Mouse (Mus musculus) midbrain, postnatal 0 days (tissue): ENCODE data around the gene Rps3a1. TPM values are rescaled to one million over a fixed set of nuclear protein-coding genes. Genes with fewer than 3 reads are reported as not detected.

Experiments
- ATAC-seq: fragments of 200-750 bp; cut with Nextera tagmentation; 2 replicates; pipeline ENCODE4 v1.8.0; 2017; ENCODE audit warnings: moderate number of reproducible peaks, mild to moderate bottlenecking, moderate TSS enrichment, moderate library complexity; ENCODE audit not compliant: low FRiP score
- DNase-seq: peaks from one replicate; pipeline ENCODE4 v3.0.0-alpha.2; 2015; ENCODE audit warnings: low spot score
- H3K27ac ChIP-seq: fragments of 300-500 bp; sonication (generic); 2 replicates; pipeline ENCODE4 v1.5.1; 2014; ENCODE audit warnings: low read depth, mild to moderate bottlenecking, low read length, mixed read lengths
- H3K27me3 ChIP-seq: fragments of 300-500 bp; sonication (generic); 2 replicates; pipeline ENCODE4 v1.6.1; 2014; ENCODE audit warnings: low read length, control low read depth, mixed read lengths; ENCODE audit not compliant: insufficient read depth
- H3K36me3 ChIP-seq: fragments of 300-500 bp; sonication (generic); 2 replicates; pipeline ENCODE4 v1.6.1; 2014; ENCODE audit warnings: low read length, control low read depth, mixed read lengths; ENCODE audit not compliant: insufficient read depth
- H3K4me1 ChIP-seq: fragments of 300-500 bp; sonication (generic); 2 replicates; pipeline ENCODE4 v1.6.1; 2014; ENCODE audit warnings: mild to moderate bottlenecking, control low read depth, antibody characterized with exemption, low read length, mixed read lengths; ENCODE audit not compliant: insufficient read depth
- H3K4me2 ChIP-seq: fragments of 300-500 bp; sonication (generic); 2 replicates; pipeline ENCODE4 v1.6.1; 2014; ENCODE audit warnings: low read depth, mild to moderate bottlenecking, low read length, mixed read lengths; ENCODE audit not compliant: poor library complexity, severe bottlenecking
- H3K4me3 ChIP-seq: fragments of 300-500 bp; sonication (generic); 2 replicates; pipeline ENCODE4 v1.5.1; 2014; ENCODE audit warnings: low read depth, mild to moderate bottlenecking, low read length, moderate library complexity
- H3K9ac ChIP-seq: fragments of 300-500 bp; sonication (generic); replicated peaks from 2 replicates; pipeline ENCODE4 v1.6.1; 2014; ENCODE audit warnings: mild to moderate bottlenecking, low read length, moderate library complexity, mixed read lengths; ENCODE audit not compliant: poor library complexity, severe bottlenecking
- H3K9me3 ChIP-seq: fragments of 300-500 bp; sonication (generic); 2 replicates; pipeline ENCODE4 v1.6.1; 2016; ENCODE audit warnings: low read length, control low read depth
- CTCF ChIP-seq: IDR thresholded peaks from 2 replicates; pipeline ENCODE4 v1.5.1; 2016; ENCODE audit warnings: antibody characterized with exemption, mild to moderate bottlenecking
- WGBS: fragments of 180-500 bp; shearing (Covaris S2); extraction: QIAGEN DNeasy Blood & Tissue Kit; methylation state at CpG from one replicate; pipeline ENCODE4 v1.1.7; 2014; 5-methylcytosine and 5-hydroxymethylcytosine counted together
- polyA plus RNA-seq: library from polyadenylated mRNA; unstranded; fragments of >200 nt; fragmentation: Nextera tagmentation; extraction: Ambion mirVana; gene quantifications from 2 replicates; pipeline ENCODE4 v1.2.1, GENCODE M21; 2015
- total RNA-seq: library from RNA; depleted of rRNA; stranded (reverse); fragments of >200 nt; gene quantifications from 2 replicates; pipeline ENCODE4 v1.2.3, GENCODE M21; 2014; rRNA removed

Gene Rps3a1
- 418 and 476 TPM in 2 replicates for total RNA-seq
- polyA plus RNA-seq = 512 and 566 TPM in 2 replicates

DNA sequence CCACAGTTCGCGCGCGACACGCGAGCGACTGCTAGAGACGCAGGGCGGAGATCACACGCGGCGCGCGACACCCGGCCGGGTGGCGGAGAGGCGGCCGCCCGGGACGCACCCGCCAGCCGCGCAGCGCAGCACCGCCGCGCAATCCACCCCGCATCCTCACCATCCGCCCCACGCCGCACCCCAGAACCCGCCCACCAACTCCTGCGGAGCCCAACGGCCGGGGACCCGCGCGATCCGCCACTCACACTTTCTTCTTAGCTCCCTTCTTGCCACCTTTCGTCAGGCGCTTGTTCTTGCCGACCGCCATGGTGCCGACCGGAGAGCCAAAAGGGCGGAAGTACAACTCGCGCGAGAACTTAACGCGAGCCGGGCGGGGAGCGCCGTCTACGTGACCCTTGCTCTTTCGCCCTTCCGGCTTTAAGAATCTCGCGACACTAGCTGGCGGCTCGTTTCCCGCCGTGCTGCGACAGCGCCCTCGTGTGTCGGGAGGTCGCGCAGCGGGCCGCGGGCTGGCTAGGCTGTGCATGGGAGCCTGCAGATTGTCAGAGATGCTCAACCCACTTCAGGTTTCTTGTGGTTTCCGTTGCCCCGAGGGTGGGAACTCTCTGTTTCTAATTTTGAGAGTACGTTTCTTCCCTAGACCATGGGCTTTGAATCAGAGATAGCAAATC, at the start of gene Rps3a1:
Gene Rps3a1 (minus strand): TSS at position 440 of the 671 bp plus-strand sequence.
- ATAC-seq (peak; percentile 96), DNase-seq (peak; percentile 99)
- H3K27ac ChIP-seq = peak within 1 kb of the TSS; percentile 85
- no peaks in the 10 kb centered on the region for H3K27me3 ChIP-seq
- H3K4me1 ChIP-seq = peaks cover 3% of the 10 kb centered on the region
- H3K4me2 ChIP-seq = peak within 1 kb of the TSS; percentile 73
- under 1% methylated on average over 76 of the region's 77 CpGs for WGBS
- H3K36me3 ChIP-seq = peaks cover 13% of the 10 kb centered on the region
- H3K4me3 ChIP-seq = peak within 1 kb of the TSS; percentile 83
- TF ChIP-seq CTCF = peak; percentile 99
- peak within 1 kb of the TSS; percentile 93 for H3K9ac ChIP-seq
- H3K9me3 ChIP-seq = no peaks in the 10 kb centered on the region

DNA sequence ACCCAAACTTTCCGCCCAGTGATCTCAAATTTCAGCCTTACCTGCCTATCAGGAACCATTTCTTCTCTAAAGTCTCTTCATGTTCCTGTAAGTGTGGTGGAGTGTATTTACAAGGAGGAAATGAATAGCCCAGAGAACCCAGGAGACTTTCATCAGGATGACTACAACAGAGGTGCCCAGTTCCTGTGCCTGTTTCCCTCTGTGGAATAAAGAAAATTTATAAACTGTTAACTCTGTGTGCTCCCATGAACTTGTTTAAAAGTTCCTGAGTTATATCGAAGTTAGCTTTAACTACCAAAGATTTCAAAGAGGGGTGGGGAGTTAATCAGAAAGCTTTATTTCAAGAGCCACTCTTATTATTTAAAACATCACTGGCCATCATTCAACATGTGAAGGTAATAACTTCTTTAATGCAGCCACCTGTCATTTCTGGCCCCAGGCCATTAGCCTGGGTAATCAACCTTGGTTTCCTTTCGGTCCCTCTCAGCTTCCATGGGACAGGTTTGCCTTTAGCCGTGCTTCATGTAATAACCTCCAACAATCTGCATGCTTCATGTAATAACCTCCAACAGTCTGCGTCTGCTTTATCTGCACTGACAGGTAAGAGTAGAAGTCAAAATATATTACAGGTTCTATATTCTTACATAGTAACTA, 45.4 kb upstream of the Rps3a1 start:
- no peaks in the 10 kb centered on the region for H3K36me3 ChIP-seq
- no peaks in the 10 kb centered on the region for H3K27me3 ChIP-seq
- H3K4me1 ChIP-seq = no peaks in the 10 kb centered on the region
- no peak overlapping the region for H3K9ac ChIP-seq
- H3K27ac ChIP-seq = no peak overlapping the region
- no peak for DNase-seq
- H3K4me2 ChIP-seq = no peak overlapping the region
- no peak for TF ChIP-seq CTCF
- H3K9me3 ChIP-seq = no peaks in the 10 kb centered on the region
- WGBS = 72% methylated on average over 5 of the region's 5 CpGs
- ATAC-seq = no peak
- H3K4me3 ChIP-seq = no peak overlapping the region

- WGBS = 82% methylated on average over 7 of the region's 7 CpGs
Measured at GRCm38 (mm10) chr3:86184546-86184945, 42.0 kb upstream of the Rps3a1 start.

DNA sequence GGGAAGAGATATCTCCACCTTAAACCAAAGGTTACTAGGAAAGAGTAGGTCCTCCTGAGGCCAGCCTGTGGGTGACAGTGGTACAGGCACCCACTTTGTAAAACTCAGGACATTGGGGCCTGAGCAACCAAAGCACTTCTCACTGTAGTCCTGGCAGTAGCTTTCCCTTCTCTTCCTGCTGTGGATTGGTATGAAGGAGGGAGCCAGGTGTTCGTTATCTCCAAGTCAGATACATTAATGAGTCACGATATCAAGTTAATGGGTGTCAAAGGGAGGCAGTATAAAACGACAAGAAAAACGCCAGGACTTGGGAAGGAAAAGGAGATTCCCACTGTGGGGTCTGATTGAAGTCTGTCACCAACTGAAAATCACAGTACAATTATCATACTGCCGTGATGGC, 38.6 kb upstream of the Rps3a1 start:
- TF ChIP-seq CTCF = no peak
- Histone ChIP-seq H3K4me3 (no peak overlapping the region), H3K4me2 (no peak overlapping the region), H3K36me3 (no peaks in the 10 kb centered on the region), H3K4me1 (no peaks in the 10 kb centered on the region), H3K27ac (no peak overlapping the region), H3K9ac (no peak overlapping the region), H3K9me3 (no peaks in the 10 kb centered on the region), H3K27me3 (no peaks in the 10 kb centered on the region)
- ATAC-seq = no peak
- WGBS = 68% methylated on average over 5 of the region's 5 CpGs
- DNase-seq = no peak

More at GRCm38 (mm10) chr3:86184546-86184945, 42.0 kb upstream of the Rps3a1 start:
- TF ChIP-seq CTCF = no peak
- no peak overlapping the region for H3K9ac ChIP-seq
- H3K27me3 ChIP-seq = no peaks in the 10 kb centered on the region
- no peaks in the 10 kb centered on the region for H3K36me3 ChIP-seq
- H3K4me3 ChIP-seq = no peak overlapping the region
- DNase-seq (no peak), ATAC-seq (no peak)
- H3K4me2 ChIP-seq = no peak overlapping the region
- H3K27ac ChIP-seq = no peak overlapping the region
- no peaks in the 10 kb centered on the region for H3K9me3 ChIP-seq
- no peaks in the 10 kb centered on the region for H3K4me1 ChIP-seq

GRCm38 (mm10) chr3:86179714-86180113, 37.2 kb upstream of the Rps3a1 start:
- no peaks in the 10 kb centered on the region for H3K4me1 ChIP-seq
- H3K9me3 ChIP-seq = no peaks in the 10 kb centered on the region
- H3K27ac ChIP-seq = no peak overlapping the region
- DNase-seq (no peak), ATAC-seq (no peak)
- H3K4me2 ChIP-seq = no peak overlapping the region
- no peak overlapping the region for H3K9ac ChIP-seq
- H3K36me3 ChIP-seq = no peaks in the 10 kb centered on the region
- TF ChIP-seq CTCF = no peak
- no peak overlapping the region for H3K4me3 ChIP-seq
- no peaks in the 10 kb centered on the region for H3K27me3 ChIP-seq
- WGBS = 91% methylated on average over 7 of the region's 7 CpGs

- no peak for ATAC-seq
- no peaks in the 10 kb centered on the region for H3K36me3 ChIP-seq
- H3K4me1 ChIP-seq = no peaks in the 10 kb centered on the region
- H3K27me3 ChIP-seq = no peaks in the 10 kb centered on the region
- H3K4me3 ChIP-seq = no peak overlapping the region
- no peak overlapping the region for H3K27ac ChIP-seq
- no peak for TF ChIP-seq CTCF
- DNase-seq = no peak
- no peak overlapping the region for H3K4me2 ChIP-seq
- H3K9ac ChIP-seq = no peak overlapping the region
- H3K9me3 ChIP-seq = no peaks in the 10 kb centered on the region
- WGBS = 72% methylated on average over 8 of the region's 8 CpGs
Measured at GRCm38 (mm10) chr3:86168841-86169425, 26.4 kb upstream of the Rps3a1 start.
